Mouse (Mus musculus) frontal cortex, postnatal 36 days (tissue): Measurements from ENCODE around the gene Utrn.

Source experiments
- DNase-seq, 2 experiments: peaks; one replicate each; pipeline ENCODE4 v3.0.0; 2022; ENCODE audit warnings: low spot score in 2 of 2

Utrn gene

GRCm38 (mm10) chr10:12591946-12592345, 277.2 kb downstream of the Utrn start:
- DNase-seq = no peak

GRCm38 (mm10) chr10:12588051-12588450, 281.1 kb downstream of the Utrn start:
- no peak for DNase-seq

- no peak for DNase-seq
Measured at GRCm38 (mm10) chr10:12587318-12587717, 281.8 kb downstream of the Utrn start.

GRCm38 (mm10) chr10:12586825-12587224, 282.3 kb downstream of the Utrn start:
- DNase-seq = no peak

- DNase-seq = no peak
Measured at GRCm38 (mm10) chr10:12586200-12586599, 283.0 kb downstream of the Utrn start.

GRCm38 (mm10) chr10:12583473-12583872, 285.7 kb downstream of the Utrn start:
- DNase-seq = no peak

- no peak for DNase-seq
Measured at GRCm38 (mm10) chr10:12579048-12579447, 290.1 kb downstream of the Utrn start.

- DNase-seq = no peak
Measured at GRCm38 (mm10) chr10:12575849-12576435, 293.2 kb downstream of the Utrn start.

- peak in 1 of 2 experiments; percentile 6 for DNase-seq
Measured at GRCm38 (mm10) chr10:12574760-12575159, 294.4 kb downstream of the Utrn start.

GRCm38 (mm10) chr10:12573601-12574000, 295.6 kb downstream of the Utrn start:
- no peak for DNase-seq

- DNase-seq = no peak
Measured at GRCm38 (mm10) chr10:12572759-12573158, 296.4 kb downstream of the Utrn start.

GRCm38 (mm10) chr10:12564425-12564824, 304.7 kb downstream of the Utrn start:
- no peak for DNase-seq

- no peak for DNase-seq
Measured at GRCm38 (mm10) chr10:12558810-12559209, 310.4 kb downstream of the Utrn start.

- no peak for DNase-seq
Measured at GRCm38 (mm10) chr10:12554090-12554718, 315.0 kb downstream of the Utrn start.

GRCm38 (mm10) chr10:12552890-12553278, 316.3 kb downstream of the Utrn start:
- DNase-seq = no peak

- DNase-seq = no peak
Measured at GRCm38 (mm10) chr10:12552196-12552889, 316.8 kb downstream of the Utrn start.

GRCm38 (mm10) chr10:12551735-12552134, 317.4 kb downstream of the Utrn start:
- DNase-seq = no peak

- DNase-seq = no peak
Measured at GRCm38 (mm10) chr10:12549945-12550540, 319.1 kb downstream of the Utrn start.

- no peak for DNase-seq
Measured at GRCm38 (mm10) chr10:12549261-12549660, 319.9 kb downstream of the Utrn start.

- DNase-seq = peak in 1 of 2 experiments; percentile 16
Measured at GRCm38 (mm10) chr10:12548616-12549084, 320.5 kb downstream of the Utrn start.

GRCm38 (mm10) chr10:12547037-12547625, 322.0 kb downstream of the Utrn start:
- no peak for DNase-seq

- no peak for DNase-seq
Measured at GRCm38 (mm10) chr10:12545440-12545839, 323.7 kb downstream of the Utrn start.
